Mouse (Mus musculus) kidney, postnatal 4 days (tissue): ENCODE data around the gene Zfp385a.

Experiments
- DNase-seq, 2 experiments: peaks; one replicate each; pipeline ENCODE4 v3.0.0; 2021; ENCODE audit warnings: mixed read lengths in 2 of 2

Zfp385a gene

DNA sequence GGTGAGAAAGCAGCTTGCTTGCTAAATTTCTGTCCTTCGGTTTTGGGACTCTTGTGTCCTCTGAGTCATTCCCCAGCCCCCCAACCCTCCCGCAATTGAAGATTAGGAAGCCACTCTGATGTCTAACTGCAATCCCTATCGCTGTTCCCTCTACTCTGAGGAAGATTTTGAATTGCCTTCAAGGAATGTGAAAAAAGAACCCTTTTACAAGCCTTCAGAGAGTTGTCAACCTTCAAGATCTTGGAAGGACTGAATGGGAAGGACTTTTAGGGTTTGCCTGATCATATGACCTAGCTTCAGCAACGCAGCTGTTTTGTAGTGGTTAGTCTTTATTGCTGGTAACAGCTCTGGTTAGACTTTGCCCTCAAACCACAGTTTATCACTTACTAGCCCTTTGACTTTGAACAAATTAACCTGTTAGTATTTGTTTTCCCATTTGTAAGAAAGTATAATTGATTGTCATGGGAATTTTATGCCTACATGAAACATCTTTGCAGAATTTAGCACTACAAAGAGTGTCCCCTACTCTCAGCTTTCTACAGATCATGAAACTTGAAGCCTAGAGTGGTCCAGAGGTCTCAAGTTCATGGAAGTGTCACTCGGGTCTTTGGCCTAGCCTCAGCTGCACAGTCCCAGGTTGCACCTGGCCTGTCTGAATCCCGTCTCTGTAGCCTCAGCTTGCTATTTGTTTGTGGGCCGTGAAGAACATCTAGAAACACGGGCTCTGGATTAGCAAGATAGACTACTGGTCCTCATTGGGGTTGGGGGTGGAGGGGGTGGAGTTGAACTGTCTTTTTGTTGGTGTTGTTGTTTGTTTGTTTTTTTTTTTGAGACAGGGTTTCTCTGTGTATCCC is 33.9 kb downstream of the Zfp385a start:
- DNase-seq = no peak

DNA sequence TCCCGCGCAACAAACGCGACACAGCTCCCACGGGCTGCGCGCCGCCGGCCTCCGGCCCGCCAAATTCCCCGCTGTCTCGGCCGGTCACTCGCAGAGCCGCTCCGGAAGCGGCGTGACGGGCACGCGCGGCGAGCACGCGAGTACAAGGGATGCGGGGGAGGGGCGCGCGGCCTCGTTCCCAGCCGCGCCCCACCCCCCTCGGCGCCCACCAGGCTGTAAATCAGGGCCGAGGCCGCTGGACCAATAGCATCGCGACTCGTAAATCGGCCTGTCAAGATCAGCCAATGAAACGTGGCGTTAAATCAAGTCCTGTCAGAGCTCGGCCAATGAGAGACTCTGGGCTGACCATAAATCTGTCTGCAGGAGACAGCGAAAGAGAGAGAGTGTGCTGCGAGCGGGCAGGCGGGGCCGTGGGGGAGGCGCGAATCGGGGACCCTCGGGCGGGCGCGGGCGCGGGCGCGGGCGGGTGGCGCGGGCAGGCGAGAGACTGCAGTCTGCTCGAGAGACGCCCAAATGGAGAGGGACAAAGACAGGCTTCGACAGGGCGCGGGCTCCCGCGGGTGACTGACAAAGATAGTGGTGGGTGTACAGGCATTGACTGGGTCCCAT is 34.7 kb downstream of the Zfp385a start:
- DNase-seq = peak; percentile 98 to 99

- DNase-seq = no peak
Observed at GRCm38 (mm10) chr15:103304616-103304969, 35.3 kb downstream of the Zfp385a start.

- peak in 1 of 2 experiments; percentile 57 for DNase-seq
Observed at GRCm38 (mm10) chr15:103303916-103304615, 35.8 kb downstream of the Zfp385a start.

- peak in 1 of 2 experiments; percentile 61 for DNase-seq
Observed at GRCm38 (mm10) chr15:103302341-103303021, 37.4 kb downstream of the Zfp385a start.

DNA sequence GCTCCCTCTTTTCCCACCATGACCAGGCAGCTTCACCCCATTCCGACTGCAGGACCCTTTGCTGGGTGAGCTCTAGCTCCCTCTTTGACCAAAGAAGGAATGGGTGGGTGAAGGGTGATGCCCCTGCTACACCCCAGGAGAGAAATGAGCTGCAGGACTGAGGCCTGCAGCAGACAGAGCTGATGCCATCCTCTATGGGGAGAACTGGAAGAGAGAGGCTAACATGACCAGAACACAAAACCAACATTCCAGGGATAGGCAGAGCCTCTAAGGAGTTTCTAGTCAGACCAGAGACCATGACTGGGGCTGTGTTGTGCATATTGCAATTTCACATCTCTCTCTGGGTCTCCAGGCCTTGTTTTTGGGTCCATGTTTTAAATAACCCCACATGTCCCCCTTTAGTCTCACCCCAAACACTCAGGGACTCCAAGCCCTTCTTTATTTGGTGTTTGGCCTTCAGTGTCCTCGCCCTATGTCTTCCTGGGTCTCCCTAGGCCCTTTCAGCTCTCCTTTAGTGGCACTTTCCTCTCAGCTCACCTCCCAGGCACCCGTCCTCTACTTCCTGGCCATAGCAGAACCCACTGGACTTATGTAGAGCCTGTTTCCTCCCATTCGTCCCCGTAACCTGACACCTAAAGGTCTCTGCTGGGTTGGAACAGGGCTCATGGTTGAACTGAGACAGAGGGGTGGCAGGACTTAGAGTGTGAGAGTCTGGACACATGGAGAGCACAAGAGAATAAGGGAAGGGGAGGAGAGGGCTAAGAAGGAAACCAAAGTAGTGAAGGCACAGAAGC is 38.1 kb downstream of the Zfp385a start:
- peak in 1 of 2 experiments; percentile 54 for DNase-seq

GRCm38 (mm10) chr15:103301046-103301445 is 38.8 kb downstream of the Zfp385a start:
- peak in 1 of 2 experiments; percentile 40 for DNase-seq

DNA sequence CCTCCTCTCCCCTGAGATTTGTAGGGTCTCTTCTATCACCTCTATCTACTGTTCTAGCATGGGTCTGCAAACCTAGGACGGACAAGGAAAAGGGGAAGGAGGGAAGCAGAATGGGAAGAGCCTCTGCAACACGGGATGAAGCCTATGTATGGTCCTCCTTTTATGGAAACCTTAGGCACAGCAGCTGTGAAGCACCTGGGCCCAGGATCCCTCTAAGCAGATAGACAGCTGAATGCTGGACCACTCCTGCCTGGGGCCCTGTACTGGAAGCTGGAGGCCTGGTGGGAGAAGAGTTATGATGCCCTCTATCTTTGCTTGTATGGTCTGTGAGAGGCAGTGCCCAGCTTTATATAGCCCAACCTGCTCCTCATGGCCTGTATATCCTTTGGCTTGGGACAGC is 39.3 kb downstream of the Zfp385a start:
- DNase-seq = no peak

- DNase-seq = peak; percentile 55 to 71
Observed at GRCm38 (mm10) chr15:103300067-103300471, 39.8 kb downstream of the Zfp385a start.

DNA sequence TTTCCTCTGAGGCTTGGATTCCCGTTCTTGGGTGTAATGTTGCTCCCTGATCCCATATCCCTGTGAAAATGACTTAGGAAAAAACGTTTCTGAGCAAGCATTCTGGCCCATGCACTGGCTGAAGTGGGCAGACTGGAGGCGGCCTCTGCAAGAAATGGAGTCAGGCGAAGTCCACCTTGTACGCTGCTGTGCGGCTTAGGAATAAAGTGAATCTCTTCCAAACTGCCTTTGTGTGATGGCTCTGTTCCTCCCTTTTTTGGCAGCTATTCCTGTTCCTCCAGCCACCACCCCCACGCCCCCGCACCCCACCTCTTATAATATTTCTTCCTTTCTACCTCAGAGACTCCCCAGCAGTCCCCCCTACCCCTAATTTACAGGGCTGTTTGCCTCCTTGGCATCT is 40.2 kb downstream of the Zfp385a start:
- DNase-seq = peak in 1 of 2 experiments; percentile 33

DNA sequence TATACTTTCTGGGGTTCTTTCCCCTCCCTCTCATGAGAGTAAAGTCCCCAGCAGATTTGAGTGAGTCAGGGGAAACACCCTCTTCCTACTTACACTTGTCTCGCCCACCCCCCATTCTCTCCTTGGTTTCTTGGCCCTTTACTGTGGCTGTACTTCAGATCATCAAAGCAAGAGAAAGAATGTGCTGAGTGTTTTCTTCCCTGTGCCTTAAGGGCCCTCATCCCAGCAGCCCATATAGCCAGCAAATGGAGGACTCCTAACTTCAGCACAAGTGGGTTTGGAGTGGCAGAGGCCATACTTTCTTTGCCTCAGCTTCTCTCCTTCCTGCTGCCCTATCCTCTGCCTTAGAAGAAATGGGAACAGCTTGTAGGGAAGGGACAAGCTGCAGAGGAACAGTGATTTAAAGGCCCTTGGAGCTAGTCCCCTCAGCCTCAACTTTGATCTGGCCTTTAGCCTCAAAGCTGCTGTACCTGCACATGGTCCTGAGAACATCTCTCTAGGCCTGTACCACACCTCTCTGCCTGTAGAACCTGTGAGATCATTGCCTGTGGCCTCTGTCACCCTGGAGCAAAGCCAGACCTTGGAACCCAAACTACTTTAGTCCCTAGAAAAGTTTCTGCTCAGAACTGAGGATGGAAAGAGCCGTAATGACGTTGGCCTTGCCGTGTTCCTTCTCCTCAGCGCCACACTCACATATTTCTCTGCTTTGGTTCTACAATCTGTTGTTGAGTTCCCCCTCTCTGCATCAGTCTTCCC is 40.9 kb downstream of the Zfp385a start:
- no peak for DNase-seq

- DNase-seq = no peak
Observed at GRCm38 (mm10) chr15:103298026-103298425, 41.9 kb downstream of the Zfp385a start.

- DNase-seq = no peak
Observed at GRCm38 (mm10) chr15:103297313-103297712, 42.6 kb downstream of the Zfp385a start.

DNA sequence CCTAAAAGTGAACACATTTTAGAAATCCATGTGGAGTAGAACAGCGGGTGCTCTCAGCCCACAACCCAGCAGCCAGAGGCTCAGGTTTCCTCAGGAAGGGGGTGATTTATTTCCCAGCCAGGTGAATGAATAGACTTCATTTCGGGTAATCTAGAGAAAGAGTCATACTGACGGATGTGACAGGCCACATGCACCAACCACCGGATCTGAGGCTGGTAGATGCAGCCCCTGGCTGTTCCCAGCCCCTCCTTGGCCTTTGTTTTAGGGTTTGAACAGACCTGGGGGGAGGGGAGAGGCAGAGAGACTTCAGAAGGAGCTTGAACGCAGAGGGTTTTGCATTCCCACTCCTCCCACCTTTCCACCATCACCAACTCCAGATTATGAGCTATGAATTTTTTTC is 44.0 kb downstream of the Zfp385a start:
- DNase-seq = no peak

DNA sequence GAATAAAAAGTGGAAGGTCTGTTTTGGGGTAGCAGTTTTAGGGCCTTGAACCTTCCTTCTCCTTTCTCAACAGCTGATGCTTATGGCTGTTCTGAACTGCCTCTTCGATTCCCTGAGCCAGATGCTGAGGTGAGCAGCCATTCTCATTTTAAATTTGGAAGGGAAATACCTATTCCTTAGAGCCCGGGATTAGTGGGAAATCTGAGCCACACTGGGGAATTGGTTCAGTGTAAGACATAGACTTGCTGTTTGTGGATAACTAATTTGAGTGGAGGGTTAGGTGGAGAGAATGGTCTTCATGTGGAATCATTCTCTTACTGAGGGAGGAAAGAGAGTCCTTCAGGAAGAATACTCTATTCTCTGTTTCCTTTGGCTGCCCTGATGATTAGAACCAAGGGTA is 45.2 kb downstream of the Zfp385a start:
- DNase-seq = no peak

- no peak for DNase-seq
Observed at GRCm38 (mm10) chr15:103293375-103293774, 46.5 kb downstream of the Zfp385a start.

GRCm38 (mm10) chr15:103292673-103293345 is 47.1 kb downstream of the Zfp385a start:
- DNase-seq = no peak

DNA sequence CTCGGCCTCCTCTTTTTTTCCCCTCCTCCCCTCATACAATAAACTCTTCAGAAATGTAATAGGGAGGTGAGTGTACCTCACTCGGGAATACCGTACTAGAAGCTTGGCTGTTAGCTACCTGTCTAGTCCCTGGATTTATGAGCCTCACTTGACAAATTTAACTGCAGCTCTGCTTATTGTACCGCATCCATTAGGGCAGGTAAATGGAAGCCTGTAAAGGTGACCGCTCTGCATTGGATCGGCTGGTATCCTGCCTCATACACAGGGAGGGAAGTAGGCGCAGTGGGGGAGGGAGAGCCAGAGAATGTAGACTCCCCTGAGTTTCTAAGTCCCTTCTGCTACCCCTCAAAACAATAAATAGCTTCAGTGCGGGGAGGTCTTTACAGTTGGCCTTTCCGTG is 49.0 kb downstream of the Zfp385a start:
- DNase-seq = no peak

- no peak for DNase-seq
Observed at GRCm38 (mm10) chr15:103290417-103290816, 49.5 kb downstream of the Zfp385a start.

GRCm38 (mm10) chr15:103289600-103289999 is 50.3 kb downstream of the Zfp385a start:
- no peak for DNase-seq
